9 mouse cellular contexts compared by ENCODE assay signal in the genomic region with DNA sequence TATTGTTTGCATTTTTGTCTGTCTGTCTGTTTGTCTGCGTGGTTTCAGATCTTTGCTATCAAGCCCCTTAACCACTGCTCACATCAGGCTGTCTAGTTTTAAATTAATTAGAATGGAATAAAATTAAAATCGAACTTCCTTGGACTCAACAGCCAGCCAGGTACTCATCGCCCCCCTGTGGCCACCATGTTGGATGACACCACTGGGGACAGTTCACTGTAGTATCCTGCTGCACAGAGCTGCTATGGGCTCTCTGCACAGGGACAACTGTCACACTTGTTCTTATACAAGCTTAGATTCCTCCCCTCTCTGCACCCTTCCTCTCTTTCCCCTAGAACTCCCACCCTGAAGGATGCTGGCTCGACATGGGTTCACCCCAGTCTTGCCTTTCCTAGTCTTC. TPM values are rescaled to one million over a fixed set of nuclear protein-coding genes. Genes with fewer than 3 reads are reported as not detected.
DNase-seq lines count a peak whose midpoint lies in the region; TF ChIP-seq lines count a peak whose summit lies in the region.
"Had no signal": no experiment of that assay in that cellular context is flagged by ENCODE, and none has a peak within 500 bp of the region (broad histone marks: within the 10 kb centered on the region; RNA-seq: fewer than 3 reads in every experiment).

No protein-coding gene starts in this region.

- no peaks in the 10 kb centered on the region for H3K36me3 ChIP-seq in heart, adult 2 months (ENCODE audit: control insufficient read depth, insufficient read depth, low read length)

- no peak overlapping the region for H3K4me3 ChIP-seq in heart, adult 2 months

- no peak for TF ChIP-seq EP300 in heart, adult 2 months (IDR thresholded peaks at IDR 0.05; ENCODE audit: insufficient read depth, low read depth, low read length)

- no peaks in the 10 kb centered on the region for H3K4me1 ChIP-seq in heart, adult 2 months (ENCODE audit: control insufficient read depth, insufficient read depth, low read length)

- H3K27me3 ChIP-seq in heart, adult 2 months (ENCODE audit: control insufficient read depth, insufficient read depth, low read length) = no peaks in the 10 kb centered on the region

- no peaks in the 10 kb centered on the region for H3K79me2 ChIP-seq in heart, adult 2 months (replicated peaks; ENCODE audit: control insufficient read depth, insufficient read depth, low read length)

- 33% methylated on average over 4 of the region's 4 CpGs for WGBS in heart, adult 2 months

- H3K27ac ChIP-seq in heart, adult 2 months = no peak overlapping the region

- peak; percentile 64 for TF ChIP-seq CTCF in heart, adult 2 months (IDR thresholded peaks at IDR 0.05)

- no peak overlapping the region for H3K9ac ChIP-seq in heart, adult 2 months (ENCODE audit: low read depth, low read length)

- intact Hi-C loops in heart, adult 2 months (cut with DNase I) = no loop called here
- intact Hi-C loops in heart, postnatal 10 days (cut with DNase I) = loop anchor here (2.0 kb wide), 1 partner anchor 55 kb away; no protein-coding TSS in a partner anchor

- TF ChIP-seq POLR2A in heart, adult 2 months (IDR thresholded peaks at IDR 0.05; ENCODE audit: insufficient read depth, low read depth, low read length) = no peak

- no peak for DNase-seq in heart, adult 2 months
- no peak for DNase-seq in heart, postnatal 10 days
- DNase-seq in A20 (ENCODE audit: low read depth, low spot score) = peak; percentile 49
- DNase-seq in T-cell, adult 2 months (ENCODE audit: low spot score) = peak; percentile 15
- peak; percentile 62 for DNase-seq in kidney, postnatal 10 days
- DNase-seq in yolk sac, embryonic 10.5 days (ENCODE audit: low spot score) = no peak
- DNase-seq in layer of hippocampus, adult 18-20 months (ENCODE audit: low spot score in 2 of 2) = no peak
- DNase-seq in left cerebral cortex, adult 8-10 months (ENCODE audit: low spot score in 2 of 2) = no peak

RNA-seq across cellular contexts. Expression of gene Shank1, which starts 7.9 kb away (rescaled TPM):
- 1 to 10 TPM; 1.2 to 2.3 TPM for total RNA-seq in heart, adult 2 months (2021)
- polyA plus RNA-seq in heart, adult 2 months (2012; rRNA removed) = 0.94 and 1.1 TPM in 2 replicates
- 1 to 10 TPM; 1.4 TPM for total RNA-seq in heart, postnatal 10 days (2021)
- total RNA-seq in layer of hippocampus, adult 18-20 months (2021) = 100 to 1,000 TPM; 626 to 653 TPM
- 100 to 1,000 TPM; 509 to 568 (median 540) TPM for total RNA-seq in left cerebral cortex, adult 8-10 months (2022)

RNA-seq across cellular contexts. Expression of gene Clec11a, which starts 11.2 kb away (rescaled TPM):
- 1 to 10 TPM in 1 of 2 experiments, under 1 TPM in 1; 0.60 to 1.1 TPM for total RNA-seq in heart, adult 2 months (2021)
- polyA plus RNA-seq in heart, adult 2 months (2012; rRNA removed) = 1.8 and 2.0 TPM in 2 replicates
- total RNA-seq in heart, postnatal 10 days (2021) = 1 to 10 TPM; 1.1 TPM
- total RNA-seq in layer of hippocampus, adult 18-20 months (2021) = 1 to 10 TPM; 3.3 to 3.6 TPM
- total RNA-seq in left cerebral cortex, adult 8-10 months (2022) = 1 to 10 TPM; 2.6 to 3.7 (median 3.1) TPM

RNA-seq across cellular contexts. Expression of gene Gm15517, which starts 56.7 kb away (rescaled TPM):
- not detected for total RNA-seq in heart, adult 2 months (2021)
- polyA plus RNA-seq in heart, adult 2 months (2012; rRNA removed) = not detected in 2 replicates
- not detected for total RNA-seq in heart, postnatal 10 days (2021)
- total RNA-seq in layer of hippocampus, adult 18-20 months (2021) = not detected
- total RNA-seq in left cerebral cortex, adult 8-10 months (2022) = not detected
- polyA plus RNA-seq: neural tube, embryonic 11.5 days had no signal

Comparison
In these comparisons a context has a peak if more than half of its experiments do, and no peak if none do; other contexts are left out.
1. DNase-seq: peak in A20 (single experiment), T-cell, adult 2 months (single experiment) and kidney, postnatal 10 days (single experiment); none in heart, adult 2 months (0 of 2), heart, postnatal 10 days (0 of 2), yolk sac, embryonic 10.5 days (single experiment), layer of hippocampus, adult 18-20 months (0 of 2) and left cerebral cortex, adult 8-10 months (0 of 2).
2. RNA of gene Shank1, which starts 7.9 kb away (total RNA-seq): 626 to 653 TPM in layer of hippocampus, adult 18-20 months and 509 to 568 TPM in left cerebral cortex, adult 8-10 months; 1.2 to 2.3 TPM in heart, adult 2 months and 1.4 TPM in heart, postnatal 10 days; every median in the first group is over 100 times any median in the second.